Mouse (Mus musculus) mammary gland, adult 2 months (tissue): ENCODE data around the gene Olfr342. TPM values are rescaled to one million over a fixed set of nuclear protein-coding genes. Genes with fewer than 3 reads are reported as not detected.

ENCODE experiments used
- polyA plus RNA-seq: library from polyadenylated mRNA; depleted of rRNA; stranded (reverse); fragments of >200 nt; gene quantifications from 2 replicates; pipeline ENCODE4 v1.2.3, GENCODE M21; 2012; ENCODE audit warnings: low replicate concordance; rRNA removed

The Olfr342 gene
- polyA plus RNA-seq = not detected in 2 replicates

GRCm38 (mm10) chr2:36524698-36525097 is at the start of gene Olfr342:
Gene Olfr342, plus strand, starts transcription at chr2:36524998.

GRCm38 (mm10) chr2:36482368-36482767 is 42.4 kb upstream of the Olfr342 start, which contains the start of gene Olfr341:
Gene Olfr341, minus strand, starts transcription at chr2:36482468.

GRCm38 (mm10) chr2:36566362-36566761 is 41.6 kb downstream of the Olfr342 start, which contains the start of gene Olfr344:
Gene Olfr344, plus strand, starts transcription at chr2:36566662.

Other genes with a start within 250 kb of the Olfr342 start
- not detected in 2 replicates for gene Olfr338, start 151.5 kb upstream of the Olfr342 start, polyA plus RNA-seq
- not detected in 2 replicates for gene Olfr339, start 106.1 kb upstream of the Olfr342 start, polyA plus RNA-seq
- not detected in 2 replicates for gene Olfr340, start 72.4 kb upstream of the Olfr342 start, polyA plus RNA-seq
- not detected in 2 replicates for gene Olfr341, start 42.5 kb upstream of the Olfr342 start, polyA plus RNA-seq
- gene Olfr344, start 41.7 kb downstream of the Olfr342 start, polyA plus RNA-seq = not detected in 2 replicates
- gene Olfr345, start 115.0 kb downstream of the Olfr342 start, polyA plus RNA-seq = not detected in 2 replicates
- gene Olfr346, start 160.8 kb downstream of the Olfr342 start, polyA plus RNA-seq = not detected in 2 replicates
- gene Olfr347, start 206.9 kb downstream of the Olfr342 start, polyA plus RNA-seq = not detected in 2 replicates